Mouse (Mus musculus) gastrocnemius, adult 2 months (tissue): Measurements from ENCODE around the gene Prpf8. TPM values are rescaled to one million over a fixed set of nuclear protein-coding genes. Genes with fewer than 3 reads are reported as not detected.
A peak's percentile ranks its signal among the peaks of the same experiment; 100 is the strongest.
"Not testable (repeated sequence)": the region's sequence is repeated elsewhere in the genome, so short reads cannot be mapped to it uniquely, and the experiment has no call there.

Source experiments
- DNase-seq: peaks from one replicate; pipeline ENCODE4 v3.0.0; 2022
- H3K27ac ChIP-seq: fragments of 200-600 bp; 2 replicates; pipeline ENCODE4 v1.8.1; 2022; ENCODE audit warnings: mild to moderate bottlenecking
- H3K4me3 ChIP-seq: fragments of 200-600 bp; 2 replicates; pipeline ENCODE4 v1.8.1; 2022; ENCODE audit warnings: mild to moderate bottlenecking, moderate library complexity
- CTCF ChIP-seq: fragments of 200-600 bp; IDR thresholded peaks from 2 replicates; pipeline ENCODE4 v1.8.1; 2022; ENCODE audit warnings: antibody characterized with exemption, mild to moderate bottlenecking, moderate library complexity
- intact Hi-C: fragments of 180-260 bp; cut with DNase I; formaldehyde crosslinking; loops from one replicate; pipeline ENCODE4 v1.15.1; 2025
- microRNA-seq: library from miRNA; unstranded; fragments of <30 nt; microRNA quantifications from one replicate; pipeline ENCODE4 v1.2.0, GENCODE M21; 2021
- total RNA-seq, 2 experiments: library from RNA; stranded (reverse); gene quantifications; 2 replicates each; pipeline ENCODE4 v1.2.3; 2021

Gene Prpf8
- total RNA-seq, 2 experiments from 2014 or later, result 69.3 to 76.7 TPM

- Histone ChIP-seq H3K4me3 (no peak overlapping the region), H3K27ac (peak overlapping the region; percentile 61; the same call in 1 of the 2 replicates)
- no peak for TF ChIP-seq CTCF
- intact Hi-C loops, result no loop called here
- DNase-seq, result no peak
Observed at GRCm38 (mm10) chr11:75540710-75541581, 54.3 kb downstream of the Prpf8 start.

- H3K27ac ChIP-seq, result no peak overlapping the region
- no peak overlapping the region for H3K4me3 ChIP-seq
- intact Hi-C loops, result no loop called here
- no peak for TF ChIP-seq CTCF
- no peak for DNase-seq
Observed at GRCm38 (mm10) chr11:75544713-75545112, 58.1 kb downstream of the Prpf8 start.

- no peak for DNase-seq
- TF ChIP-seq CTCF, result no peak
- intact Hi-C loops, result no loop called here
- Histone ChIP-seq H3K27ac (peak overlapping the region; percentile 68), H3K4me3 (no peak overlapping the region)
Observed at GRCm38 (mm10) chr11:75546057-75546456, 59.4 kb downstream of the Prpf8 start.

GRCm38 (mm10) chr11:75549658-75550111, 63.1 kb downstream of the Prpf8 start:
- intact Hi-C loops, result no loop called here

GRCm38 (mm10) chr11:75550200-75550946, 63.8 kb downstream of the Prpf8 start:
- H3K4me3 ChIP-seq, result no peak overlapping the region
- peak overlapping the region; percentile 89 for H3K27ac ChIP-seq
- TF ChIP-seq CTCF, result no peak
- DNase-seq, result peak; percentile 68
- intact Hi-C loops, result no loop called here

More at GRCm38 (mm10) chr11:75549658-75550111, 63.1 kb downstream of the Prpf8 start:
- no peak for DNase-seq
- Histone ChIP-seq H3K4me3 (no peak overlapping the region), H3K27ac (peak overlapping the region; percentile 89)
- TF ChIP-seq CTCF, result no peak

- TF ChIP-seq CTCF, result no peak
- intact Hi-C loops, result no loop called here
Observed at GRCm38 (mm10) chr11:75551321-75551720, 64.7 kb downstream of the Prpf8 start.

GRCm38 (mm10) chr11:75551961-75552441, 65.4 kb downstream of the Prpf8 start:
- TF ChIP-seq CTCF, result no peak
- Histone ChIP-seq H3K4me3 (peak overlapping the region; percentile 36), H3K27ac (peak overlapping the region; percentile 89)
- peak; percentile 86 for DNase-seq
- intact Hi-C loops, result no loop called here

More at GRCm38 (mm10) chr11:75551321-75551720, 64.7 kb downstream of the Prpf8 start:
- no peak for DNase-seq
- H3K27ac ChIP-seq, result peak overlapping the region; percentile 89
- H3K4me3 ChIP-seq, result no peak overlapping the region

- peak; percentile 65 for DNase-seq
- peak overlapping the region; percentile 89 for H3K27ac ChIP-seq
- no peak overlapping the region for H3K4me3 ChIP-seq
- intact Hi-C loops, result no loop called here
- no peak for TF ChIP-seq CTCF
Observed at GRCm38 (mm10) chr11:75552906-75553482, 66.4 kb downstream of the Prpf8 start.

GRCm38 (mm10) chr11:75556006-75556405, 69.4 kb downstream of the Prpf8 start:
- H3K4me3 ChIP-seq, H3K27ac ChIP-seq, DNase-seq, intact Hi-C loops: not testable (repeated sequence)

- no peak overlapping the region for H3K4me3 ChIP-seq
- 0 out of 2 replicates have a peak overlapping the region, but pooled peaks have one; percentile 20 for H3K27ac ChIP-seq
- TF ChIP-seq CTCF, result no peak
- intact Hi-C loops, result no loop called here
- DNase-seq, result no peak
Observed at GRCm38 (mm10) chr11:75557142-75557541, 70.5 kb downstream of the Prpf8 start.

- H3K27ac ChIP-seq, result no peak overlapping the region
- no peak overlapping the region for H3K4me3 ChIP-seq
- intact Hi-C loops, result no loop called here
- no peak for DNase-seq
- peak; percentile 31 for TF ChIP-seq CTCF
Observed at GRCm38 (mm10) chr11:75558101-75558500, 71.5 kb downstream of the Prpf8 start.

Small RNA genes lying within 50 kb of the gene (microRNA-seq; reads per million reads assigned to microRNA genes)
- gene Mir22 (116,549 reads per million, percentile 100 among the genes with 10 or more reads in this experiment), gene Mir3971 (not detected)

Other genes with a start within 250 kb of the Prpf8 start
- gene Rpa1, start 138.5 kb upstream of the Prpf8 start, total RNA-seq, result 10 to 100 TPM; 60.4 to 62.5 TPM
- gene Smyd4, start 138.4 kb upstream of the Prpf8 start, total RNA-seq, result 1 to 10 TPM; 4.0 to 4.3 TPM
- 100 to 1,000 TPM in 1 of 2 experiments, 10 to 100 TPM in 1; 55.5 to 168 TPM for gene Serpinf1, start 64.1 kb upstream of the Prpf8 start, total RNA-seq
- not detected for gene Serpinf2, start 47.2 kb upstream of the Prpf8 start, total RNA-seq
- 1 to 10 TPM; 4.9 to 6.4 TPM for gene Wdr81, start 32.1 kb upstream of the Prpf8 start, total RNA-seq
- 1 to 10 TPM; 2.6 to 3.1 TPM for gene Tlcd2, start 25.1 kb upstream of the Prpf8 start, total RNA-seq
- gene Rilp, start 23.3 kb downstream of the Prpf8 start, total RNA-seq, result 10 to 100 TPM; 33.4 to 41.9 TPM
- gene Scarf1, start 26.7 kb downstream of the Prpf8 start, total RNA-seq, result 1 to 10 TPM; 2.4 to 5.7 TPM
- 10 to 100 TPM; 19.0 to 41.6 TPM for gene Slc43a2, start 44.9 kb downstream of the Prpf8 start, total RNA-seq
- 100 to 1,000 TPM; 151 to 206 TPM for gene Pitpna, start 101.3 kb downstream of the Prpf8 start, total RNA-seq
- gene Inpp5k, start 144.2 kb downstream of the Prpf8 start, total RNA-seq, result 10 to 100 TPM; 25.9 to 27.4 TPM
- gene Myo1c, start 163.7 kb downstream of the Prpf8 start, total RNA-seq, result 10 to 100 TPM; 34.1 to 43.9 TPM
- 10 to 100 TPM; 53.4 to 64.3 TPM for gene Crk, start 192.4 kb downstream of the Prpf8 start, total RNA-seq
- 100 to 1,000 TPM; 545 to 577 TPM for gene Ywhae, start 246.1 kb downstream of the Prpf8 start, total RNA-seq